Mouse (Mus musculus) MEL (cell line): Measurements from ENCODE around the gene Fgr. TPM values are rescaled to one million over a fixed set of nuclear protein-coding genes. Genes with fewer than 3 reads are reported as not detected.

Experiments used
- DNase-seq: peaks from one replicate; pipeline ENCODE4 v3.0.0; 2011; ENCODE audit warnings: low read depth, low spot score
- H3K27ac ChIP-seq: 2 replicates; pipeline ENCODE4 v1.5.1; 2012; ENCODE audit warnings: low read depth, mild to moderate bottlenecking, control low read depth, low read length, moderate library complexity; ENCODE audit not compliant: control insufficient read depth
- H3K27me3 ChIP-seq, 2 experiments: fragments of 150-350 bp in 1 of 2; sonication (generic) in 1 of 2; 2 replicates each; pipeline ENCODE4 v1.6.1; 2012; ENCODE audit warnings: low read length in 2 of 2, mild to moderate bottlenecking in 2 of 2, improper control_type of control experiment in 1 of 2, moderate library complexity in 1 of 2; ENCODE audit not compliant: insufficient read depth in 2 of 2, control insufficient read depth in 1 of 2
- H3K36me3 ChIP-seq, 2 experiments: 2 replicates each; pipeline ENCODE4 v1.6.1; 2012 to 2014; ENCODE audit warnings: low read length in 2 of 2, improper control_type of control experiment in 1 of 2, inconsistent platforms in 1 of 2, mild to moderate bottlenecking in 1 of 2; ENCODE audit not compliant: insufficient read depth in 2 of 2, control insufficient read depth in 1 of 2
- H3K4me1 ChIP-seq, 2 experiments: fragments of 150-350 bp in 1 of 2; sonication (generic) in 1 of 2; 2 replicates each; pipeline ENCODE4 v1.6.1; 2012; ENCODE audit warnings: low read length in 2 of 2, improper control_type of control experiment in 1 of 2, mild to moderate bottlenecking in 1 of 2; ENCODE audit not compliant: insufficient read depth in 2 of 2, control insufficient read depth in 1 of 2
- H3K4me3 ChIP-seq, 2 experiments: fragments of 150-350 bp in 1 of 2; sonication (generic) in 1 of 2; 2 replicates each; pipeline ENCODE4 v1.5.1; 2012; ENCODE audit warnings: low read depth in 2 of 2, low read length in 2 of 2, mild to moderate bottlenecking in 2 of 2, moderate library complexity in 2 of 2, control low read depth in 1 of 2, improper control_type of control experiment in 1 of 2; ENCODE audit not compliant: control insufficient read depth in 1 of 2, insufficient read depth in 1 of 2
- H3K79me2 ChIP-seq: 2 replicates; pipeline ENCODE4 v1.6.1; 2012; ENCODE audit warnings: mild to moderate bottlenecking, low read length, moderate library complexity; ENCODE audit not compliant: control insufficient read depth, poor library complexity, insufficient read depth
- H3K9ac ChIP-seq: 2 replicates; pipeline ENCODE4 v1.6.1; 2012; ENCODE audit warnings: low read depth, mild to moderate bottlenecking, control low read depth, low read length, moderate library complexity; ENCODE audit not compliant: control insufficient read depth, poor library complexity, severe bottlenecking
- H3K9me3 ChIP-seq: fragments of 150-350 bp; sonication (generic); replicated peaks from 2 replicates; pipeline ENCODE4 v1.6.1; 2012; ENCODE audit warnings: mild to moderate bottlenecking, low read length, improper control_type of control experiment, moderate library complexity; ENCODE audit not compliant: insufficient read depth
- BHLHE40 ChIP-seq: IDR thresholded peaks from 2 replicates; pipeline ENCODE4 v1.6.1; 2012; ENCODE audit warnings: low read depth, mild to moderate bottlenecking, inconsistent platforms, low read length, improper control_type of control experiment, borderline replicate concordance
- CHD2 ChIP-seq: IDR thresholded peaks from 2 replicates; pipeline ENCODE4 v1.6.1; 2011; ENCODE audit warnings: low read length, improper control_type of control experiment
- ELF1 ChIP-seq: IDR thresholded peaks from 2 replicates; pipeline ENCODE4 v1.6.1; 2014; ENCODE audit warnings: low read depth, mild to moderate bottlenecking, inconsistent platforms, low read length, improper control_type of control experiment, moderate library complexity
- EP300 ChIP-seq, 2 experiments: IDR thresholded peaks; 2 replicates each; pipeline ENCODE4 v1.6.1; 2011; ENCODE audit warnings: improper control_type of control experiment in 2 of 2, low read length in 2 of 2, low read depth in 1 of 2, mild to moderate bottlenecking in 1 of 2
- GATA1 ChIP-seq: IDR thresholded peaks from 2 replicates; pipeline ENCODE4 v1.6.1; 2011; ENCODE audit warnings: low read depth, low read length, improper control_type of control experiment
- JUND ChIP-seq: IDR thresholded peaks from 2 replicates; pipeline ENCODE4 v1.6.1; 2011; ENCODE audit warnings: low read depth, mild to moderate bottlenecking, improper control_type of control experiment, low read length
- MXI1 ChIP-seq: IDR thresholded peaks from 2 replicates; pipeline ENCODE4 v1.6.1; 2011; ENCODE audit warnings: mild to moderate bottlenecking, low read depth, low read length, improper control_type of control experiment
- NRF1 ChIP-seq: IDR thresholded peaks from 2 replicates; pipeline ENCODE4 v1.6.1; 2014; ENCODE audit warnings: low read depth, mild to moderate bottlenecking, inconsistent platforms, low read length, improper control_type of control experiment, moderate library complexity; ENCODE audit not compliant: poor library complexity, insufficient read depth, severe bottlenecking
- POLR2A ChIP-seq, 2 experiments: IDR thresholded peaks; 2 replicates each; pipeline ENCODE4 v1.6.1; 2011 to 2012; ENCODE audit warnings: low read length in 2 of 2, mild to moderate bottlenecking in 2 of 2, control low read depth in 1 of 2, improper control_type of control experiment in 1 of 2, low read depth in 1 of 2, moderate library complexity in 1 of 2; ENCODE audit not compliant: control insufficient read depth in 1 of 2, insufficient read depth in 1 of 2, poor library complexity in 1 of 2
- POLR2AphosphoS5 ChIP-seq: IDR thresholded peaks from 2 replicates; pipeline ENCODE4 v1.6.1; 2012; ENCODE audit warnings: low read depth, borderline replicate concordance, mild to moderate bottlenecking, inconsistent platforms, low read length, moderate library complexity, mixed read lengths
- SIN3A ChIP-seq: IDR thresholded peaks from 2 replicates; pipeline ENCODE4 v1.6.1; 2012; ENCODE audit warnings: low read length, improper control_type of control experiment, inconsistent platforms
- SMC3 ChIP-seq: IDR thresholded peaks from 2 replicates; pipeline ENCODE4 v1.6.1; 2011; ENCODE audit warnings: low read depth, low read length, improper control_type of control experiment
- TAL1 ChIP-seq: IDR thresholded peaks from 2 replicates; pipeline ENCODE4 v1.6.1; 2012; ENCODE audit warnings: mild to moderate bottlenecking, inconsistent platforms, low read length, moderate library complexity, mixed read lengths
- TBP ChIP-seq: IDR thresholded peaks from 2 replicates; pipeline ENCODE4 v1.8.0; 2011; ENCODE audit warnings: low read depth, low read length, improper control_type of control experiment
- USF2 ChIP-seq, 2 experiments: IDR thresholded peaks; 2 replicates each; pipeline ENCODE4 v1.6.1; 2011 to 2012; ENCODE audit warnings: improper control_type of control experiment in 2 of 2, low read length in 2 of 2, borderline replicate concordance in 1 of 2, inconsistent platforms in 1 of 2, low read depth in 1 of 2, mild to moderate bottlenecking in 1 of 2; ENCODE audit not compliant: insufficient read depth in 1 of 2
- ZKSCAN1 ChIP-seq: IDR thresholded peaks from 2 replicates; pipeline ENCODE4 v1.6.1; 2012; ENCODE audit warnings: low read depth, mild to moderate bottlenecking, inconsistent platforms, low read length, improper control_type of control experiment, moderate library complexity
- ZMIZ1 ChIP-seq: IDR thresholded peaks from 2 replicates; pipeline ENCODE4 v1.6.1; 2012; ENCODE audit warnings: low read depth, mild to moderate bottlenecking, inconsistent platforms, low read length, improper control_type of control experiment, moderate library complexity
- polyA plus RNA-seq, 2 experiments: library from polyadenylated mRNA; stranded (reverse) in 1 of 2; unstranded in 1 of 2; fragments of >175 nt in 1 of 2; fragments of >200 nt in 1 of 2; gene quantifications; 2 replicates each; pipeline versions ENCODE4 v1.2.1 to v1.2.4; 2012; ENCODE audit warnings: low replicate concordance in 2 of 2, low read depth in 1 of 2; ENCODE audit not compliant: insufficient read length in 2 of 2, insufficient read depth in 1 of 2, missing spikeins in 1 of 2
- total RNA-seq: library from RNA; depleted of rRNA; stranded (reverse); fragments of 300-350 nt; gene quantifications from 2 replicates; pipeline ENCODE4 v1.2.3, GENCODE M21; 2012

The Fgr gene
- total and polyA plus RNA-seq, 3 experiments, result not detected

DNA sequence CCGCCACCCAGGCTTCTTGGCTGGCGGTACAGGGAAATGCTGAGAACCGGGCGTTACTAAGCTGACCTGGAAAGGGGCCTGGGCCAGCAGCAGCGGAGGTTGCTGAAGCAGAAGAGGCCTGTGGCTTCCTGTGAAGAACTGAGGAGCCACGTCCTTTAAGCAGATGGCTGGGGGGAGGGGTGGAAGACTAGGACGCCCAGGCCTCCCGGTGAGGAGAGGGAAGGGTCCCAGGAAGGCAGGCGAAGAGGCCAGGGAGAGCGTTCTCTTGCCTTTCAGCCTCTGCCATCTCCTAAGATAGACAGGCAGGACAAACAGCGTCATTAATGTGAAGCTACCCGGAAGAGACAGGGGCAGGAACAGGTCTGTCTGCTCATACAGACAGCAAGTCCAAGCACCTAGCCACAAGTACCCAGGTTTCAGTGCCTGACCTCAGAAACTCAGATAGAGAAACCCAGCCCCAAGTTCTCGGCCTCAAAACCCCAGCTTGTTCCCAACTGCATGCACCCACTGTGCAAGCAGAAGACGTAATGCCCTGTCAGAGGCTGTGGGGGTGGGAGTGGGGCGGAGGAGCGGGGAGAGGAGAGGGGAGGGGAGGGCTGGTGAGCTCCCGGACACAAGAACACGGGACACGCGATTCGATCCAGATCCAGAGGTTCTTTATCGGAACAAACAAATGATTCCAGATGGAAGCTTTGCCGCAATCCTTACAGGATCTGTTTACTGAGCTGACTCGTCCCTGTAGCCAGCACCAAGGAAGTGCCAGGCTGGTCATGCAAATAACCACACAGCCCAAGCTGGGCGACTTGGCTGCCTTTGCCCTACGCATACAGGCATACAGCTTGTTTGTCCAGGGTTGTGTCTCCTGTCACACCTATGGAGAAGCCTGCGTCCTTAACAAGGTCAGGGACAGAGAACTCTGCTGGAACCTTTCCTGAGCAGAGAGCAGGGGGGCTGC lies 27.6 kb upstream of the Fgr start:
- Histone ChIP-seq H3K27me3 (peaks cover 0 to 3% of the 10 kb centered on the region in 2 experiments; a peak in 2 of 4 replicates), H3K4me3 (peak overlapping the region; percentile 24 to 55), H3K27ac (peak overlapping the region; percentile 26; the same call in 1 of the 2 replicates), H3K4me1 (peaks cover 0 to 10% of the 10 kb centered on the region in 2 experiments; a peak in 2 of 4 replicates), H3K9ac (peak overlapping the region; percentile 79), H3K79me2 (peaks cover 1% of the 10 kb centered on the region; the same call in 1 of the 2 replicates), H3K9me3 (no peaks in the 10 kb centered on the region), H3K36me3 (peaks cover 0 to 4% of the 10 kb centered on the region in 2 experiments; a peak in 2 of 4 replicates)
- DNase-seq, result peak; percentile 68
- TF ChIP-seq ELF1 (no peak), GATA1 (no peak), POLR2A (IDR thresholded peaks at IDR 0.05; ENCODE audit: control insufficient read depth in 1 of 2, insufficient read depth in 1 of 2, low read depth in 1 of 2, low read length in 2 of 2, poor library complexity in 1 of 2) (0 out of 4 replicates have a peak, but pooled peaks of 1 of the 2 experiments have one; percentile 23)

GRCm38 (mm10) chr4:132949882-132950532 lies 23.9 kb upstream of the Fgr start:
- Histone ChIP-seq H3K27me3 (peaks cover 5 to 9% of the 10 kb centered on the region in 2 experiments; a peak in 3 of 4 replicates), H3K9ac (no peak overlapping the region), H3K36me3 (peaks cover 0 to 4% of the 10 kb centered on the region in 2 experiments; a peak in 2 of 4 replicates), H3K4me1 (peaks cover 0 to 5% of the 10 kb centered on the region in 2 experiments; a peak in 2 of 4 replicates), H3K79me2 (peaks cover 1% of the 10 kb centered on the region; the same call in 1 of the 2 replicates), H3K4me3 (no peak overlapping the region), H3K9me3 (no peaks in the 10 kb centered on the region), H3K27ac (no peak overlapping the region)
- TF ChIP-seq TAL1, result no peak
- no peak for TF ChIP-seq USF2 (IDR thresholded peaks at IDR 0.05; ENCODE audit: borderline replicate concordance in 1 of 2, insufficient read depth in 1 of 2, low read depth in 1 of 2, low read length in 2 of 2)
- TF ChIP-seq NRF1, result no peak
- TF ChIP-seq CHD2, result no peak
- TF ChIP-seq ZKSCAN1, result no peak
- no peak for TF ChIP-seq MXI1
- TF ChIP-seq SMC3, result no peak
- no peak for TF ChIP-seq POLR2AphosphoS5
- TF ChIP-seq EP300 (IDR thresholded peaks at IDR 0.05; ENCODE audit: low read depth in 1 of 2, low read length in 2 of 2), result no peak
- no peak for TF ChIP-seq BHLHE40
- TF ChIP-seq ZMIZ1, result no peak
- TF ChIP-seq JUND, result no peak
- TF ChIP-seq TBP, result no peak
- no peak for TF ChIP-seq SIN3A
- no peak for DNase-seq
